Mouse (Mus musculus): ENCODE measurements at regions not wholly inside any gene's neighbourhood (a gene's known extent, or its start where the extent isn't known, plus 50 kb on each side); places are given as distances from the start of the nearest gene placed in this dataset.

- Histone ChIP-seq H3K27me3 (replicated peaks; ENCODE audit: insufficient read depth, low read length) (no peaks in the 10 kb centered on the region), H3K9ac (replicated peaks; ENCODE audit: low read depth) (no peak overlapping the region), H3K4me3 (ENCODE audit: low read depth, low read length) (no peak overlapping the region), H3K36me3 (ENCODE audit: insufficient read depth, low read length) (no peaks in the 10 kb centered on the region), H3K4me2 (replicated peaks; ENCODE audit: low read depth, low read length) (no peak overlapping the region), H3K4me1 (ENCODE audit: insufficient read depth, low read depth, low read length) (no peaks in the 10 kb centered on the region), H3K27ac (ENCODE audit: low read length) (no peak overlapping the region), H3K9me3 (ENCODE audit: low read length) (no peaks in the 10 kb centered on the region)
- 86% methylated on average over 7 of the region's 7 CpGs for WGBS
- ATAC-seq (no peak), DNase-seq (ENCODE audit: low spot score) (no peak)
- no peak for TF ChIP-seq EP300 (IDR thresholded peaks at IDR 0.05)
- TF ChIP-seq CTCF (IDR thresholded peaks at IDR 0.05): no peak
These were observed 270.1 kb downstream of the Mid1ip1 start for GRCm38 (mm10) chrX:10984894-10985293.

GRCm38 (mm10) chrX:10991871-10992210 lies 277.0 kb downstream of the Mid1ip1 start:
- no peaks in the 10 kb centered on the region for H3K4me1 ChIP-seq (ENCODE audit: insufficient read depth, low read depth, low read length)
- no peak overlapping the region for H3K27ac ChIP-seq (ENCODE audit: low read length)
- no peaks in the 10 kb centered on the region for H3K9me3 ChIP-seq (ENCODE audit: low read length)
- 0 out of 2 replicates have a peak overlapping the region, but pooled peaks have one; percentile 45 for H3K4me2 ChIP-seq (replicated peaks; ENCODE audit: low read depth, low read length)
- no peak for DNase-seq (ENCODE audit: low spot score)
- no peak overlapping the region for H3K4me3 ChIP-seq (ENCODE audit: low read depth, low read length)
- no peak for ATAC-seq
- no peak overlapping the region for H3K9ac ChIP-seq (replicated peaks; ENCODE audit: low read depth)
- WGBS: 30% methylated on average over 6 of the region's 6 CpGs
- no peaks in the 10 kb centered on the region for H3K36me3 ChIP-seq (ENCODE audit: insufficient read depth, low read length)
- H3K27me3 ChIP-seq (replicated peaks; ENCODE audit: insufficient read depth, low read length): no peaks in the 10 kb centered on the region
- no peak for TF ChIP-seq EP300 (IDR thresholded peaks at IDR 0.05)
- TF ChIP-seq CTCF (IDR thresholded peaks at IDR 0.05): no peak

GRCm38 (mm10) chrX:10992211-10993004 lies 277.6 kb downstream of the Mid1ip1 start:
- H3K9me3 ChIP-seq (ENCODE audit: low read length): no peaks in the 10 kb centered on the region
- no peak overlapping the region for H3K9ac ChIP-seq (replicated peaks; ENCODE audit: low read depth)
- no peaks in the 10 kb centered on the region for H3K36me3 ChIP-seq (ENCODE audit: insufficient read depth, low read length)
- H3K27me3 ChIP-seq (replicated peaks; ENCODE audit: insufficient read depth, low read length): no peaks in the 10 kb centered on the region
- H3K4me3 ChIP-seq (ENCODE audit: low read depth, low read length): 0 out of 2 replicates have a peak overlapping the region, but pooled peaks have one; percentile 2
- no peak for TF ChIP-seq CTCF (IDR thresholded peaks at IDR 0.05)
- no peak overlapping the region for H3K27ac ChIP-seq (ENCODE audit: low read length)
- H3K4me2 ChIP-seq (replicated peaks; ENCODE audit: low read depth, low read length): peak overlapping the region; percentile 45
- DNase-seq (ENCODE audit: low spot score) (peak; percentile 12), ATAC-seq (no peak; the same call in 1 of the 2 replicates)
- no peaks in the 10 kb centered on the region for H3K4me1 ChIP-seq (ENCODE audit: insufficient read depth, low read depth, low read length)
- WGBS: 27% methylated on average over 19 of the region's 19 CpGs

GRCm38 (mm10) chrX:10993005-10993377 lies 278.2 kb downstream of the Mid1ip1 start:
- 0 out of 2 replicates have a peak overlapping the region, but pooled peaks have one; percentile 2 for H3K4me3 ChIP-seq (ENCODE audit: low read depth, low read length)
- no peaks in the 10 kb centered on the region for H3K36me3 ChIP-seq (ENCODE audit: insufficient read depth, low read length)
- no peaks in the 10 kb centered on the region for H3K27me3 ChIP-seq (replicated peaks; ENCODE audit: insufficient read depth, low read length)
- no peaks in the 10 kb centered on the region for H3K9me3 ChIP-seq (ENCODE audit: low read length)
- ATAC-seq (peak; percentile 60), DNase-seq (ENCODE audit: low spot score) (peak; percentile 46)
- H3K9ac ChIP-seq (replicated peaks; ENCODE audit: low read depth): no peak overlapping the region
- WGBS: 13% methylated on average over 5 of the region's 6 CpGs
- TF ChIP-seq CTCF (IDR thresholded peaks at IDR 0.05) (no peak), EP300 (IDR thresholded peaks at IDR 0.05) (no peak)
- no peaks in the 10 kb centered on the region for H3K4me1 ChIP-seq (ENCODE audit: insufficient read depth, low read depth, low read length)
- H3K27ac ChIP-seq (ENCODE audit: low read length): no peak overlapping the region
- H3K4me2 ChIP-seq (replicated peaks; ENCODE audit: low read depth, low read length): peak overlapping the region; percentile 45

GRCm38 (mm10) chrX:10994910-10995309 lies 280.1 kb downstream of the Mid1ip1 start:
- Histone ChIP-seq H3K27ac (ENCODE audit: low read length) (no peak overlapping the region), H3K9me3 (ENCODE audit: low read length) (no peaks in the 10 kb centered on the region), H3K4me2 (replicated peaks; ENCODE audit: low read depth, low read length) (no peak overlapping the region), H3K36me3 (ENCODE audit: insufficient read depth, low read length) (no peaks in the 10 kb centered on the region), H3K4me3 (ENCODE audit: low read depth, low read length) (no peak overlapping the region), H3K27me3 (replicated peaks; ENCODE audit: insufficient read depth, low read length) (no peaks in the 10 kb centered on the region), H3K4me1 (ENCODE audit: insufficient read depth, low read depth, low read length) (no peaks in the 10 kb centered on the region), H3K9ac (replicated peaks; ENCODE audit: low read depth) (no peak overlapping the region)
- ATAC-seq (no peak), DNase-seq (ENCODE audit: low spot score) (no peak)
- TF ChIP-seq EP300 (IDR thresholded peaks at IDR 0.05): no peak
- TF ChIP-seq CTCF (IDR thresholded peaks at IDR 0.05): no peak

GRCm38 (mm10) chrX:11001180-11001579 lies 286.4 kb downstream of the Mid1ip1 start:
- Histone ChIP-seq H3K4me1 (ENCODE audit: insufficient read depth, low read depth, low read length) (no peaks in the 10 kb centered on the region), H3K4me2 (replicated peaks; ENCODE audit: low read depth, low read length) (no peak overlapping the region), H3K4me3 (ENCODE audit: low read depth, low read length) (no peak overlapping the region), H3K27me3 (replicated peaks; ENCODE audit: insufficient read depth, low read length) (no peaks in the 10 kb centered on the region), H3K27ac (ENCODE audit: low read length) (no peak overlapping the region), H3K36me3 (ENCODE audit: insufficient read depth, low read length) (no peaks in the 10 kb centered on the region), H3K9ac (replicated peaks; ENCODE audit: low read depth) (no peak overlapping the region), H3K9me3 (ENCODE audit: low read length) (no peaks in the 10 kb centered on the region)
- TF ChIP-seq CTCF (IDR thresholded peaks at IDR 0.05) (no peak), EP300 (IDR thresholded peaks at IDR 0.05) (no peak)
- WGBS: 75% methylated on average over 3 of the region's 3 CpGs
- no peak for ATAC-seq
- DNase-seq (ENCODE audit: low spot score): peak; percentile 9
